Comparison of ENCODE assay signal across 7 mouse cellular contexts in genomic region chrX:169978436-169979381, GRCm38 (mm10). TPM values are rescaled to one million over a fixed set of nuclear protein-coding genes. Genes with fewer than 3 reads are reported as not detected.
DNase-seq lines count a peak whose midpoint lies in the region; ATAC-seq lines count a peak whose summit lies in the region.
"Not testable (repeated sequence)": the region's sequence is repeated elsewhere in the genome, so short reads cannot be mapped to it uniquely, and the experiment has no call there.

No protein-coding gene starts in this region.

- H3K27me3 ChIP-seq in embryonic facial prominence, embryonic 12.5 days; limb, embryonic 10.5 days (ENCODE audit: low read depth, poor library complexity, severe bottlenecking); midbrain, embryonic 13.5 days: not testable (repeated sequence)

- H3K4me1 ChIP-seq in embryonic facial prominence, embryonic 12.5 days; limb, embryonic 10.5 days; midbrain, embryonic 13.5 days (replicated peaks): not testable (repeated sequence)

- peaks cover 25% of the 10 kb centered on the region for H3K36me3 ChIP-seq in embryonic facial prominence, embryonic 12.5 days
- peaks cover 95% of the 10 kb centered on the region for H3K36me3 ChIP-seq in limb, embryonic 10.5 days
- peaks cover 44% of the 10 kb centered on the region for H3K36me3 ChIP-seq in midbrain, embryonic 13.5 days

- H3K9me3 ChIP-seq in embryonic facial prominence, embryonic 12.5 days, result peaks cover 18% of the 10 kb centered on the region
- H3K9me3 ChIP-seq in limb, embryonic 10.5 days (replicated peaks), result peaks cover 29% of the 10 kb centered on the region
- peaks cover 71% of the 10 kb centered on the region for H3K9me3 ChIP-seq in midbrain, embryonic 13.5 days

- H3K4me2 ChIP-seq in embryonic facial prominence, embryonic 12.5 days (replicated peaks), result not testable (repeated sequence)
- H3K4me2 ChIP-seq in midbrain, embryonic 13.5 days (replicated peaks), result peak overlapping the region; percentile 28

- 65% methylated on average over 29 of the region's 29 CpGs for WGBS in embryonic facial prominence, embryonic 12.5 days
- 74% methylated on average over 29 of the region's 29 CpGs for WGBS in limb, embryonic 10.5 days
- WGBS in midbrain, embryonic 13.5 days, result 73% methylated on average over 29 of the region's 29 CpGs

- DNase-seq in adrenal gland, postnatal 25 days, result peak; percentile 72
- peak; percentile 93 for DNase-seq in limb, embryonic 10.5 days (ENCODE audit: low spot score)
- peak; percentile 64 to 68 for DNase-seq in spleen, adult 18-20 months

- not testable (repeated sequence) for H3K9ac ChIP-seq in embryonic facial prominence, embryonic 12.5 days; midbrain, embryonic 13.5 days (replicated peaks)

- not testable (repeated sequence) for ATAC-seq in embryonic facial prominence, embryonic 12.5 days (ENCODE audit: insufficient number of reproducible peaks, insufficient read depth, low FRiP score, low TSS enrichment)
- ATAC-seq in granulocyte monocyte progenitor cell, adult 5-6 weeks (replicated peaks; ENCODE audit: poor library complexity, severe bottlenecking), result peak; percentile 42
- peak; percentile 75 for ATAC-seq in inflammation-experienced regulatory T-cells, adult 6 months
- 0 out of 2 replicates have a peak, but pooled peaks have one; percentile 32 for ATAC-seq in midbrain, embryonic 13.5 days

- H3K27ac ChIP-seq in embryonic facial prominence, embryonic 12.5 days, result peak overlapping the region; percentile 1; the same call in 1 of the 2 replicates
- not testable (repeated sequence) for H3K27ac ChIP-seq in limb, embryonic 10.5 days; midbrain, embryonic 13.5 days

- not testable (repeated sequence) for H3K4me3 ChIP-seq in embryonic facial prominence, embryonic 12.5 days; limb, embryonic 10.5 days
- H3K4me3 ChIP-seq in midbrain, embryonic 13.5 days (replicated peaks), result peak overlapping the region; percentile 3; the same call in 1 of the 2 replicates

RNA-seq across cellular contexts. Expression of gene Gm21887, which starts 30.8 kb away (rescaled TPM):
- 401 and 486 TPM in 2 replicates for total RNA-seq in adrenal gland, postnatal 25 days (2021)
- 212 and 388 TPM in 2 replicates for polyA plus RNA-seq in embryonic facial prominence, embryonic 12.5 days (2016; fragmentation: Nextera tagmentation; extraction: Ambion mirVana)
- total RNA-seq in granulocyte monocyte progenitor cell, adult 5-6 weeks (2014; fragmentation: Nextera tagmentation), result 36.7 and 87.7 TPM in 2 replicates
- total RNA-seq in granulocyte monocyte progenitor cell, adult 5-6 weeks (2017), result 163 and 210 TPM in 2 replicates
- polyA plus RNA-seq in inflammation-experienced regulatory T-cells, adult 6 months (2017; shearing (Covaris generic)), result 10 to 100 TPM in 2 of 3 experiments, under 1 TPM in 1; 0.88 to 24.9 (median 14.6) TPM
- polyA plus RNA-seq in limb, embryonic 10.5 days (2016; fragmentation: Nextera tagmentation; extraction: Ambion mirVana), result 253 and 254 TPM in 2 replicates
- polyA plus RNA-seq in midbrain, embryonic 13.5 days (2015; fragmentation: Nextera tagmentation; extraction: Ambion mirVana), result 164 and 183 TPM in 2 replicates
